Mouse (Mus musculus): Measurements from ENCODE around the gene Cnmd. TPM values are rescaled to one million over a fixed set of nuclear protein-coding genes. Genes with fewer than 3 reads are reported as not detected.

The Cnmd gene
- polyA plus RNA-seq, 1 experiment from 2014 or later = 66.9 TPM

DNA sequence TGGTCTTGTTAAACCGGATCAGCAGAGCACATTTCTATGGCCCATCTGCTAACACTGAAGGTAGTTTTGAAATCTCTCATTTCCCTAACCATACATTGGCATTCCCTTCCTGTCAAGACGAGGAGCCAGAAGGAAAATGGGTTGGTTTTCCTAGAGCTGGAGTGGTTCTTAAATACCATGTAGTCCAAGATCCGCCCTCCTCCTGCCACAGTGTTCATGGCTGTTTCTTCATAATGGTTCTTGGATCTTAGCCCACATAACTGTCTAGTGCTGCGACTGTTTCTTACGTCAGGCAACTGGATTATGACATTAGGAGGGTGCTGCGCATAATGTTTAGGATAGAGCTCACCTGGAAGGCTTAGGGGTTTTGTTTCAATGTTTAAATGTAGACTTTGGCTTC lies 29.6 kb downstream of the Cnmd start:
- 95% methylated on average over 6 of the region's 6 CpGs for WGBS
- no peak for ATAC-seq (ENCODE audit: low FRiP score)
- H3K4me2 ChIP-seq (replicated peaks) = no peak overlapping the region
- no peak overlapping the region for H3K4me3 ChIP-seq
- H3K9me3 ChIP-seq (replicated peaks) = no peaks in the 10 kb centered on the region
- H3K27me3 ChIP-seq = no peaks in the 10 kb centered on the region
- no peak overlapping the region for H3K27ac ChIP-seq
- peaks cover 21% of the 10 kb centered on the region for H3K36me3 ChIP-seq
- H3K9ac ChIP-seq = no peak overlapping the region
- no peaks in the 10 kb centered on the region for H3K4me1 ChIP-seq

DNA sequence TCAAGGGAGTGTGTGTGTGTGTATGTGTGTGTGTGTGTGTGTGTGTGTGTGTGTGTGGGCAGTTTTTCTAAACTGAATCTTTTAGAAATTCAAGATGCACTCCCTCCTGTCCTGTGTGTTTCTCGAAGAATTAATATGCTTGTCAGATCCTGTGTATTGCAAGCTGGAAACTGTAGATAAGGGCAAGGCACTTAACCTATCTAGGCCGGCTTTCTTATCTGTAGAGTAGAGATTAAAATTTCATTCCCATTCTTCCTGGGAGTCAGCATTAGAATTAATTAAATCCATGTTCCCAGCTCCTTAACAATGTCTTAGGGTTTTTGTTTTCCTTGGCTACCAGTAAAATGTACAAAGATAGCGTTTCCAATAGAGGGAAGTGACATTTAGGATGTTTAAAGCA lies 40.8 kb downstream of the Cnmd start:
- no peak for ATAC-seq (ENCODE audit: low FRiP score)
- Histone ChIP-seq H3K4me2 (replicated peaks) (no peak overlapping the region), H3K27me3 (no peaks in the 10 kb centered on the region), H3K4me1 (no peaks in the 10 kb centered on the region), H3K9me3 (replicated peaks) (no peaks in the 10 kb centered on the region; the same call in 1 of the 2 replicates), H3K27ac (no peak overlapping the region), H3K4me3 (no peak overlapping the region), H3K9ac (no peak overlapping the region), H3K36me3 (peaks cover 53% of the 10 kb centered on the region)
- WGBS = 82% methylated on average over 3 of the region's 3 CpGs

DNA sequence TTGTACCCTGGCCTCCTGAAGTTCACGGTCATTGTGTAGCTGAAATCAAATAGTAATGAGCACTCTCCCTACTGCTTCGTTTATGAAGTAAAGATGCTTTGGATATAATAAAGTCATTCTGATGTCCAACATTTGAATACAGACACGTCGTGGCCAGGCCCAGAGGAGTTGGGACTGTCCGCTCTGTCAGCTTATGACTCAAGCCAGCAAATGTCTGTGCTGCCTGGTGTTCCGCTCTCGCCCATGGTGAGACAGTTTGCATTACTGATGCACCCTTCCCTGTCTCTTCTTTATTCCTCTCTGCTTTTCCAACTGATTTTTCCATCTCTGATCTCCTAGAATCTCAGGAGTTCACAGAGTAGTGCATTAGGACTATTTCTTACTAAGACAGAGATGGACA lies 42.2 kb downstream of the Cnmd start:
- 91% methylated on average over 7 of the region's 7 CpGs for WGBS
- H3K9ac ChIP-seq = no peak overlapping the region
- no peaks in the 10 kb centered on the region for H3K9me3 ChIP-seq (replicated peaks)
- H3K4me1 ChIP-seq = no peaks in the 10 kb centered on the region
- no peak overlapping the region for H3K27ac ChIP-seq
- H3K36me3 ChIP-seq = peaks cover 45% of the 10 kb centered on the region
- no peak for ATAC-seq (ENCODE audit: low FRiP score)
- no peaks in the 10 kb centered on the region for H3K27me3 ChIP-seq
- H3K4me2 ChIP-seq (replicated peaks) = no peak overlapping the region
- no peak overlapping the region for H3K4me3 ChIP-seq

DNA sequence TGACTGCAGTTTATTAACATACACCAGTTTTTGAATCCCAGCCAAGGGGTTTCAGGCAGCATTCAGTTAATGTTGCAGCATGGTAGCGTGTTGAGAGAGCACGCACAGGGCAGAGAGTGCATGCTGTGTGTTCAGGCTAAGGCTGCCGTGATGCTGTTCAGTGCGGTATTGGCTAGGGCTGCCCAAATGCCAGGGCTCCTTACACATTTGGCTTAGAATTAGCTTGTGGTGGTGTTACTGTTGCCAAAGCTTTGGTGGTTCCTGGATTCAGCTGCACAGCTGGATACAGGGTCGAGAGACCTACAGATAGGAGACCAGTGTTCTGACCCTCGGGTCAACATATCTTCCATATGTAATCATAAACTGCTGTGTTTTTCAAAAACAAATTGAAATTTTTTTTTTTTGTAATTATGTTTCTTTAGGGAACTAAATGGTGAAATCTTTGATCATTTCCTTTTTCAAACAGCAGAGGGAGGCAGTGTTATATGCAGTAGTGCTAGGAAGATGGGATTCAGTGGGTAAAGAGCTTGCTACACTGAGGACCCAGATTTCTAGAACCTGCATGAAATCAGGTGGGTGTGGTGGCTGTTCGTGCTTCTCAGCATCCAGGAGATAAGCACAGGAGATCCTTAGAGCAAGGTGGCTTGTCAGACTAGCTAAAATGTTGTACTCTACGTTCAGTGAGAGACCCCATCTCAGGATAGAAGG lies 44.7 kb downstream of the Cnmd start:
- Histone ChIP-seq H3K27ac (no peak overlapping the region), H3K9ac (no peak overlapping the region), H3K36me3 (peaks cover 51% of the 10 kb centered on the region), H3K9me3 (replicated peaks) (no peaks in the 10 kb centered on the region), H3K4me3 (no peak overlapping the region), H3K4me1 (no peaks in the 10 kb centered on the region), H3K4me2 (replicated peaks) (no peak overlapping the region), H3K27me3 (no peaks in the 10 kb centered on the region)
- no peak for ATAC-seq (ENCODE audit: low FRiP score)
- WGBS = 85% methylated on average over 8 of the region's 8 CpGs

DNA sequence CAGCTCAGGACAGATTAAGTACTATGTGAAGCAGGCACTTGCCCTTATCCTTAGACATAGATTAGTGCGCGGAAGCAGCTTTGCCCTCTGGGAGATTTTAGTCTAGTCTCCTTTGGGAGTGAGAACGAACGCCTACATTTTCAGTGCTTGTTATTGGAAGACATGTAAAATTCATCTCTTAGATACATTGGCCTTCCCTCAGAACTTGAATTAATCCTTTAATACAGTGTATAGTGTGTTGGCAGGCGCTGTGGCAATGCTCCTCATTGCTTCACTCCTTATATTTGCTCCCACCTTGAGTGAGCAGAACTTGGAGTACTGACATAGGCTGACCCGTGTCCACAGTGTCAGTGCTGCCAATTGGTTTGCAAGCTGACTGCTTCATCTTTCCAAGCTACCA lies 53.7 kb downstream of the Cnmd start:
- no peak overlapping the region for H3K9ac ChIP-seq
- H3K4me2 ChIP-seq (replicated peaks) = no peak overlapping the region
- H3K27ac ChIP-seq = no peak overlapping the region
- ATAC-seq (ENCODE audit: low FRiP score) = no peak
- H3K27me3 ChIP-seq = no peaks in the 10 kb centered on the region
- H3K36me3 ChIP-seq = peaks cover 74% of the 10 kb centered on the region
- no peaks in the 10 kb centered on the region for H3K9me3 ChIP-seq (replicated peaks)
- H3K4me3 ChIP-seq = no peak overlapping the region
- WGBS = 92% methylated on average over 6 of the region's 6 CpGs
- no peaks in the 10 kb centered on the region for H3K4me1 ChIP-seq

DNA sequence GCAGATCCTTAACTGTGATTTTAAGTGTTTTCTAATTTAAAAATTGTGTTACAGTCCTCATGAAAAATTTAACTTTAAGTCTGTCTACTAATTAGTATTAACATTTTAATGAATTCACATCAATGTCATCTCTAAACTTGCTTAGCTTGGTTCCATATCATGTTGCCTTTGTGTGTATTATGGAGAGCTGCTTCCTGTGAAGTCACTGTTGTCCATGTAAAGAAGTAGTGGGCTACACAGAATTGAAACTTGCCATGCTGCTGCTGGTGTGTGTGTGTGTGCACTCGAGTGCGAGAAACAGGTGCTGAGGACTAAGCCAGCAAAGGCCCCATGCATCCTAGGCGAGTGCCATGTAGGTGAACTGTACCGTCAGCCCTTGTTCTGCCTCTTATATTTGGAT lies 54.6 kb downstream of the Cnmd start:
- H3K4me2 ChIP-seq (replicated peaks) = no peak overlapping the region
- peaks cover 71% of the 10 kb centered on the region for H3K36me3 ChIP-seq
- H3K27ac ChIP-seq = no peak overlapping the region
- no peaks in the 10 kb centered on the region for H3K9me3 ChIP-seq (replicated peaks)
- 96% methylated on average over 4 of the region's 4 CpGs for WGBS
- H3K27me3 ChIP-seq = no peaks in the 10 kb centered on the region
- no peak for ATAC-seq (ENCODE audit: low FRiP score)
- no peaks in the 10 kb centered on the region for H3K4me1 ChIP-seq
- H3K4me3 ChIP-seq = no peak overlapping the region
- no peak overlapping the region for H3K9ac ChIP-seq

DNA sequence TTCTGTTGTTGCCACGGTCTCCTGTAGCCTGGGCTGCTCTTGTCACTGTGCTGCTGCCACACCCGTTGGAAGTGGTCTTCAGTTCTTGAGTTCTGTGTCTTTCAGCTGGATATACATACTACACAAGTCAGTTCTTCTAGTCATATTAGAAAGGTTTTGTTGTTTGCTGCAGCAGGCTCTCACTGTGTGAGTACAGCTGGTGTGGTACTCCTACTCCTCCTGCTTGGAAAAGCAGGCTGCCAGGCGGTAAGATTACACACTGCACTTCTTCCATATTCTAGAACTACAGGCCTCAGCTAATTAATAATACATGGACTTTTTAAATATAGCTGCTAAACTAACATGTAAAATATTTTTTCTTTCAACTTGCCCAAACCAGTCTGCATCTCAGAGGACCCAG lies 55.1 kb downstream of the Cnmd start:
- 94% methylated on average over 3 of the region's 3 CpGs for whole genome bisulfite sequencing
- Histone ChIP-seq H3K9me3 (replicated peaks) (no peaks in the 10 kb centered on the region), H3K27ac (no peak overlapping the region), H3K9ac (no peak overlapping the region), H3K4me1 (no peaks in the 10 kb centered on the region), H3K36me3 (peaks cover 71% of the 10 kb centered on the region), H3K4me2 (replicated peaks) (no peak overlapping the region), H3K27me3 (no peaks in the 10 kb centered on the region), H3K4me3 (no peak overlapping the region)
- no peak for ATAC-seq (ENCODE audit: low FRiP score)

DNA sequence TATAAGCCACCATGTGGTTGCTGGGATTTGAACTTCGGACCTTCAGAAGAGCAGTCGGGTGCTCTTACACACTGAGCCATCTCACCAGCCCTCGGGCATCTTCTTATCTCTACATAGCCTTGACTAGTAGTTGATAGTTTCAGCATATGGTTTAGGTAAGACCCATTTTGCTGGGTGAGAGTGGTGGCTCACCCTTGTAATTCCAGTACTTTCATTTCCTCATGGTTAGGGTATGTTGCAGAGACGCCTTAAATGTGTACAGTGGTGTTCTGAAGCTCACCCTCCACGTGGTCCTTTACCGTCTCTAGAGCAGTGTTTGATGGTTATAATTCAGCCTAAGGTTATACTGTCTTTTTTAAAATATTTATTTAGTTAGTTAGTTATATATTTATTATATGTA lies 55.6 kb downstream of the Cnmd start:
- no peak overlapping the region for H3K27ac ChIP-seq
- no peak for ATAC-seq (ENCODE audit: low FRiP score)
- H3K4me3 ChIP-seq = no peak overlapping the region
- no peaks in the 10 kb centered on the region for H3K4me1 ChIP-seq
- peaks cover 72% of the 10 kb centered on the region for H3K36me3 ChIP-seq
- H3K4me2 ChIP-seq (replicated peaks) = no peak overlapping the region
- 94% methylated on average over 6 of the region's 6 CpGs for WGBS
- H3K9me3 ChIP-seq (replicated peaks) = no peaks in the 10 kb centered on the region
- H3K9ac ChIP-seq = no peak overlapping the region
- no peaks in the 10 kb centered on the region for H3K27me3 ChIP-seq

DNA sequence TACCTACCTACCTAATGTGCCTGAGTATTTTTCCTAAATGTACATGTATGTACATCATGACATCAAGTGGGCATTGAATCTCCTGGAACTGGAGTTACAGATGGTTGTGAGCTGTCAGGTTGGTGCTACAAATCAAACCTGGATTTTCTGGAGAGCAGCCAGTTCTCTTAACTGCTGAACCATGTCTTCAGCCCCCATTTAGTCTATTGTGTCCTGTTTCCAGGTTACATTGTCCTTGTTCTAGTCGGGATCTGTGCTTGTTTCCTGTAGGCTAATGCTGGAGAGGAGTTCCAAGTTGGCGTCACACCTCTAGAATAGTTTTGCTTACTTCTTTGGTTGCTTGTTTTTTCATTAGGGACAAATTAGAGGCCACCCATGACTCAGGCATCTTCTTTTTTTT lies 56.1 kb downstream of the Cnmd start:
- H3K4me1 ChIP-seq = no peaks in the 10 kb centered on the region
- H3K4me3 ChIP-seq = no peak overlapping the region
- no peak overlapping the region for H3K27ac ChIP-seq
- ATAC-seq (ENCODE audit: low FRiP score) = no peak
- H3K27me3 ChIP-seq = no peaks in the 10 kb centered on the region
- peaks cover 72% of the 10 kb centered on the region for H3K36me3 ChIP-seq
- WGBS = 84% methylated on average over 2 of the region's 2 CpGs
- H3K4me2 ChIP-seq (replicated peaks) = no peak overlapping the region
- no peak overlapping the region for H3K9ac ChIP-seq
- H3K9me3 ChIP-seq (replicated peaks) = no peaks in the 10 kb centered on the region

DNA sequence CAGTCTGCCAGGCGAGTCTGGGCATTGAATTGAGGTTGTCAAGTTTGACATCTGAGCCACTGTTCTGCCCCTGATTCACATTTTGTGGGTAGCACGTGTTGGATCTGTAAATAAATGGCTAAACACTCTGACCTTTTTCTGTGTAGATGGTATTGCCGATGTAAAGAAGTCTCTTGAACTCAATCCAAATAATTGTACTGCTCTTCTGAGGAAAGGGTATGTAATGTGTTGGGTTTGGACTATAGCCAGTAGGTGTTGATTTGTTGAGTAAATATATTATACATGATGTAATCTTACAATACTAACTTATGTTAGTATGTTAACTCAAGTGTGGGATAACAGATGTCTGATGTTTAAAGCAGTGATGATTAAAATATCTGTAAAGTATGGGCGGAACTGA lies 65.4 kb downstream of the Cnmd start:
- no peaks in the 10 kb centered on the region for H3K4me1 ChIP-seq
- no peak overlapping the region for H3K27ac ChIP-seq
- H3K9ac ChIP-seq = no peak overlapping the region
- no peaks in the 10 kb centered on the region for H3K9me3 ChIP-seq (replicated peaks)
- no peak for ATAC-seq (ENCODE audit: low FRiP score)
- H3K4me2 ChIP-seq (replicated peaks) = no peak overlapping the region
- no peak overlapping the region for H3K4me3 ChIP-seq
- peaks cover 49% of the 10 kb centered on the region for H3K36me3 ChIP-seq
- H3K27me3 ChIP-seq = no peaks in the 10 kb centered on the region
- WGBS = 85% methylated on average over 4 of the region's 4 CpGs

DNA sequence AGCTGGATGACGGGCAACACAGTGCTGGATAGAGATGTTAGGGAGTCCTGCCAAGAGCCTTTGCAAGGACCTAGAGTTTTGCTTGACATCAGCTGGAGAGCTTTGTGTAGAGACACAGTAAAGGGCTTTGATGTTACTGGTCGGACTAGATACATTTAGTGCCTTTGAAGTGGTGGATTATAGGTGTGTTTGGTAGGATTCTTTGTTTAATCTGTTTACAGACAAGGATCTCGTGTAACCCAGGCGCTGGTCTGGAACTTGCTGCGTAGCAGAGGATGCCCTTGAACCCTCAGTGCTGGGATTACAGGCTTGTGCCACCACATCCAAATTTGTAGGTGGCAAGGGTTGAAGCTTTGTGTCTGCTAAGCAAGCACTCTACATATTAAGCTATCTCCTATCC lies 67.9 kb downstream of the Cnmd start:
- Histone ChIP-seq H3K4me3 (no peak overlapping the region), H3K9ac (no peak overlapping the region), H3K27me3 (no peaks in the 10 kb centered on the region), H3K27ac (no peak overlapping the region), H3K36me3 (peaks cover 24% of the 10 kb centered on the region), H3K4me2 (replicated peaks) (no peak overlapping the region), H3K4me1 (peaks cover 9% of the 10 kb centered on the region), H3K9me3 (replicated peaks) (no peaks in the 10 kb centered on the region)
- no peak for ATAC-seq (ENCODE audit: low FRiP score)
- WGBS = 93% methylated on average over 5 of the region's 5 CpGs

DNA sequence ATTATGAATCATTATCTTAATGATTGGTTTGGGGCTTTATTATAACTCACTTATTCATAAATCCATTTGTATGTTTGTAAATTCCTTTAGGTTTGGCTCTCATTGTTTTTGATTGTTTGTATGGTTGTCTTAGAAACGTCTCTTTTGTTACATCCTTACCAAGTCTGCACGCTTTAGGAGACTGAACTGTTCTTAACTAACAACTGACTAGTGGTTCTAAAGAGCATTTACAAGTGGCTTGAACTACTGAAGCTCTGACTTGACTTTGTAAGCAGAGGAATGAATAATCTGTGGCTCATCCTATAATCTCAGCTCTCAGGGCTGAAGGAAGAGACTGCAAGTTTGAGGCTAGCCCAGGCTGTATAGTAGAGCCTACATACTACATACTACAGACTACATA lies 70.4 kb downstream of the Cnmd start:
- no peak overlapping the region for H3K27ac ChIP-seq
- no peak overlapping the region for H3K9ac ChIP-seq
- no peaks in the 10 kb centered on the region for H3K27me3 ChIP-seq
- H3K4me2 ChIP-seq (replicated peaks) = no peak overlapping the region
- H3K4me3 ChIP-seq = no peak overlapping the region
- H3K36me3 ChIP-seq = peaks cover 8% of the 10 kb centered on the region
- WGBS = 91% methylated on average over 2 of the region's 2 CpGs
- ATAC-seq (ENCODE audit: low FRiP score) = no peak
- H3K4me1 ChIP-seq = peaks cover 18% of the 10 kb centered on the region
- no peaks in the 10 kb centered on the region for H3K9me3 ChIP-seq (replicated peaks)

DNA sequence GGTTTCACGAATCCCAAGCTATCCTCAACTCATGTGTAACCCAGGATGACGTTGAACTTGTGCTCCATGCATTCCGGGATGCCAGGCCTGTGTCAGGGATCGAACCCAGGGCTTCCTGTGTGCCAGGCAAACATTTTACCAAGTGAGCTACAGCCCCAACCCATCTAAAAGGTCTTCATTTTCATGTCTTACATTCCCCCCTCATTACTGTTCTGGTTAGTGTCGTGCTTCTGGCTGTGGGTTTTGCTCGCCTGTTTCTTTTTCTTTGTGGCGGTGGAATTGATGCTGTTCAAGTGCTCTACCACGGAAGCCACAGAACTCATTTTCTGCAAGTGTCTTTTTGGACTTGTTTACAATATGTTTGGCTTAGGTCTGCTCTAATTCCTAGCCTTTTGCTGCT lies 71.1 kb downstream of the Cnmd start:
- H3K9me3 ChIP-seq (replicated peaks) = no peaks in the 10 kb centered on the region
- H3K4me3 ChIP-seq = no peak overlapping the region
- H3K27ac ChIP-seq = no peak overlapping the region
- no peak overlapping the region for H3K9ac ChIP-seq
- 96% methylated on average over 8 of the region's 8 CpGs for WGBS
- H3K4me2 ChIP-seq (replicated peaks) = no peak overlapping the region
- ATAC-seq (ENCODE audit: low FRiP score) = no peak
- H3K27me3 ChIP-seq = no peaks in the 10 kb centered on the region
- peaks cover 21% of the 10 kb centered on the region for H3K4me1 ChIP-seq
- peaks cover 3% of the 10 kb centered on the region; the same call in 1 of the 2 replicates for H3K36me3 ChIP-seq

All from hindbrain, embryonic 12.5 days (tissue).